Mouse (Mus musculus) liver, embryonic 12.5 days (tissue): ENCODE results near the gene 4933427D14Rik. TPM values are rescaled to one million over a fixed set of nuclear protein-coding genes. Genes with fewer than 3 reads are reported as not detected.

Experiments
- ATAC-seq: fragments of 200-750 bp; cut with Nextera tagmentation; 2 replicates; pipeline ENCODE4 v1.8.0; 2017; ENCODE audit warnings: moderate number of reproducible peaks, mild to moderate bottlenecking, moderate library complexity
- H3K27ac ChIP-seq: fragments of 300-500 bp; sonication (generic); 2 replicates; pipeline ENCODE4 v1.5.1; 2016; ENCODE audit warnings: mild to moderate bottlenecking
- H3K27me3 ChIP-seq: fragments of 300-500 bp; sonication (generic); replicated peaks from 2 replicates; pipeline ENCODE4 v1.6.1; 2016; ENCODE audit warnings: mild to moderate bottlenecking, moderate library complexity
- H3K36me3 ChIP-seq: fragments of 300-500 bp; sonication (generic); 2 replicates; pipeline ENCODE4 v1.6.1; 2016; ENCODE audit warnings: mild to moderate bottlenecking, moderate library complexity
- H3K4me1 ChIP-seq: fragments of 300-500 bp; sonication (generic); 2 replicates; pipeline ENCODE4 v1.6.1; 2016
- H3K4me2 ChIP-seq: fragments of 300-500 bp; sonication (generic); 2 replicates; pipeline ENCODE4 v1.6.1; 2016; ENCODE audit warnings: mild to moderate bottlenecking, moderate library complexity
- H3K4me3 ChIP-seq: fragments of 300-500 bp; sonication (generic); 2 replicates; pipeline ENCODE4 v1.5.1; 2016; ENCODE audit warnings: mild to moderate bottlenecking, moderate library complexity
- H3K9ac ChIP-seq: fragments of 300-500 bp; sonication (generic); 2 replicates; pipeline ENCODE4 v1.6.1; 2016; ENCODE audit warnings: mild to moderate bottlenecking, moderate library complexity
- H3K9me3 ChIP-seq: fragments of 300-500 bp; sonication (generic); replicated peaks from 2 replicates; pipeline ENCODE4 v1.6.1; 2016; ENCODE audit warnings: mild to moderate bottlenecking, moderate library complexity
- WGBS: fragments of 180-500 bp; shearing (Covaris S2); methylation state at CpG from one replicate; pipeline ENCODE4 v1.1.7; 2016; ENCODE audit not compliant: insufficient replicate concordance; 5-methylcytosine and 5-hydroxymethylcytosine counted together
- polyA plus RNA-seq: library from polyadenylated mRNA; unstranded; fragments of >200 nt; fragmentation: Nextera tagmentation; extraction: Ambion mirVana; gene quantifications from 2 replicates; pipeline ENCODE4 v1.2.1, GENCODE M21; 2016

4933427D14Rik gene
- polyA plus RNA-seq, 1 experiment from 2014 or later, result 5.3 TPM

- Histone ChIP-seq H3K4me2 (no peak overlapping the region), H3K9me3 (no peaks in the 10 kb centered on the region), H3K27ac (no peak overlapping the region), H3K36me3 (no peaks in the 10 kb centered on the region), H3K4me1 (no peaks in the 10 kb centered on the region), H3K9ac (no peak overlapping the region), H3K27me3 (peaks cover 11% of the 10 kb centered on the region; the same call in 1 of the 2 replicates), H3K4me3 (no peak overlapping the region)
- no peak for ATAC-seq
- 17% methylated on average over 5 of the region's 5 CpGs for WGBS
Observed at GRCm38 (mm10) chr11:72224865-72225264, 17.6 kb upstream of the 4933427D14Rik start.

GRCm38 (mm10) chr11:72223414-72223813 lies 16.2 kb upstream of the 4933427D14Rik start:
- Histone ChIP-seq H3K4me3 (no peak overlapping the region), H3K27me3 (peaks cover 7% of the 10 kb centered on the region; the same call in 1 of the 2 replicates), H3K27ac (no peak overlapping the region), H3K36me3 (no peaks in the 10 kb centered on the region), H3K9me3 (no peaks in the 10 kb centered on the region), H3K4me1 (no peaks in the 10 kb centered on the region), H3K4me2 (no peak overlapping the region), H3K9ac (no peak overlapping the region)
- 62% methylated on average over 4 of the region's 4 CpGs for WGBS
- ATAC-seq, result no peak

GRCm38 (mm10) chr11:72221278-72221677 lies 14.0 kb upstream of the 4933427D14Rik start:
- Histone ChIP-seq H3K4me2 (no peak overlapping the region), H3K27me3 (no peaks in the 10 kb centered on the region), H3K4me1 (0 out of 2 replicates have a peak, but pooled peaks cover under 1% of the 10 kb centered on the region), H3K36me3 (no peaks in the 10 kb centered on the region), H3K4me3 (no peak overlapping the region), H3K9me3 (no peaks in the 10 kb centered on the region), H3K9ac (no peak overlapping the region), H3K27ac (no peak overlapping the region)
- ATAC-seq, result peak; percentile 32; the same call in 1 of the 2 replicates
- WGBS, result 14% methylated on average over 6 of the region's 6 CpGs

- no peak overlapping the region for H3K27ac ChIP-seq
- H3K36me3 ChIP-seq, result peaks cover 6% of the 10 kb centered on the region
- H3K4me1 ChIP-seq, result peaks cover 15% of the 10 kb centered on the region
- H3K4me2 ChIP-seq, result no peak overlapping the region
- no peaks in the 10 kb centered on the region for H3K9me3 ChIP-seq
- WGBS, result 77% methylated on average over 5 of the region's 5 CpGs
- no peak for ATAC-seq
- H3K27me3 ChIP-seq, result no peaks in the 10 kb centered on the region
- H3K9ac ChIP-seq, result no peak overlapping the region
- no peak overlapping the region for H3K4me3 ChIP-seq
Observed at GRCm38 (mm10) chr11:72217116-72217515, 9.9 kb upstream of the 4933427D14Rik start.

DNA sequence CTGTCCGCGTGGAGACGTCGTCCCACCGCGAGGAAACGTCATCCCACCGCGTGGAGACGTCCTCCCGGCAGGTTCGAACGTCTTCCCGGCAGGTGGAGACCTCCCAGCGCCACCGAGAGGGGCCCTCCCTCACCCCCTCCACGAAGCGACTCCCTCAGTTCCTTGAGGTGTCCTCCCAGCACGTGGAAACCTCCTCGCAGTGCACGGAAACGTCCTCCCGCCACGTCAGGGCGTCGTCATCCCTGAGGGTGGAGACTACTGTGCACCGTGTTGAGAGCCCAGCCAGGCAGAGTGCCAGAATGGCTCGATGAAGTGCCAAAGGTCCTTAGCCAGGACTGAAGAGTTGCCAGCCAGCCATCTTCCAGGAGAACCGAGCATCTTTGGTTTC lies 8.1 kb upstream of the 4933427D14Rik start, which contains the start of gene Med31:
TSS of gene Med31 (minus strand) at position 183 of the 388 bp plus-strand sequence.
- Histone ChIP-seq H3K9ac (peak within 1 kb of the TSS; percentile 80), H3K36me3 (peaks cover 24% of the 10 kb centered on the region), H3K4me3 (peak within 1 kb of the TSS; percentile 91), H3K4me2 (peak within 1 kb of the TSS; percentile 98), H3K27ac (peak within 1 kb of the TSS; percentile 71), H3K4me1 (peaks cover 15% of the 10 kb centered on the region), H3K9me3 (no peaks in the 10 kb centered on the region), H3K27me3 (no peaks in the 10 kb centered on the region)
- peak; percentile 71 for ATAC-seq
- 4% methylated on average over 29 of the region's 29 CpGs for WGBS

DNA sequence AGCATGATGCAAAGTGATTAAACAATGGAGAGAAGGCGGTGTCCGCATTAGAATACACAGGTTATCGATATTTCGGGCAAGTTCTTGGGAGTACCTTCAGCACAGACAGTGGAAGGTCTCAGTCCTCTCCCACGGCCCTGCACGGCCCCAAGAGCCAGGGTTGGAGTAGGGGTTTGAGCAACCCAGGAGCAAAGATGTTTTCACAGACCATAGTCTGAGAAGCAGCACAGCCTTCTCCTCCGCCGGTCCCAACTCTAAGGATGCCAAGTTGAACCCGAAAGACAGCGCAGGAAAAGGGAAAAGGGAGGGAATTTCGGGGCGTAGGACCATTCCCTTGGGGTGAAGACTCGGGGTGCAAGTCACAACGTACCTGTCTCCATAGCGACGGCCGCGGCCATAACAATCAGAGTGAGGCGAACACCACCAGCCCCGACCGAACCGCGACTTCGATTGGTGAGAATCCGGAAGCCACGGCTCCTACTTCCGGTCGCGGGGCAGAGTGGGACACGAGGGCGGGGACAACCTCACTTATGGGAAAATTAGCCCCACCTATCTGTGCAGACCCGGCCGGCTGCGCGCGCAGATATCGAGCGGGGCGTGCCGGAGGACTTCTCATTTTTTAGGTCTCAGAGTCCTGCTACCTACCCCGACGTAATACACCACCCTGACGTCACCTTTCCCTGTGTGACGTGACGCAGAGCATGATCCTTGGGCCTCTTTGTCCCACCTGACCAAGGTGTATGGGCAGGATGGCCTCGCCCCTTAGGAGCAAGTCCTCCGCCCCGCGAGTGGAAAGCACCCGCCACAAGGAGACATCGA lies 7.5 kb upstream of the 4933427D14Rik start:
- Histone ChIP-seq H3K9ac (peak overlapping the region; percentile 80), H3K36me3 (peaks cover 30% of the 10 kb centered on the region), H3K4me1 (peaks cover 15% of the 10 kb centered on the region), H3K27ac (peak overlapping the region; percentile 71), H3K4me3 (peak overlapping the region; percentile 91), H3K9me3 (no peaks in the 10 kb centered on the region), H3K4me2 (peak overlapping the region; percentile 98), H3K27me3 (no peaks in the 10 kb centered on the region)
- under 1% methylated on average over 51 of the region's 51 CpGs for WGBS
- peak; percentile 97 for ATAC-seq

- no peak for ATAC-seq
- 11% methylated on average over 17 of the region's 17 CpGs for WGBS
Observed at GRCm38 (mm10) chr11:72207834-72208377, 647 bp upstream of the 4933427D14Rik start.

GRCm38 (mm10) chr11:72206341-72207203 lies 687 bp downstream of the 4933427D14Rik start, which contains the start of gene Gm43951:
TSS of gene Gm43951 (minus strand) at chr11:72206840.
- peak; percentile 44 for ATAC-seq
- H3K9ac ChIP-seq, result peak within 1 kb of the TSS; percentile 86
- H3K36me3 ChIP-seq, result peaks cover 34% of the 10 kb centered on the region
- no peaks in the 10 kb centered on the region for H3K27me3 ChIP-seq
- 3% methylated on average over 43 of the region's 43 CpGs for WGBS
- H3K27ac ChIP-seq, result peak within 1 kb of the TSS; percentile 59
- H3K9me3 ChIP-seq, result no peaks in the 10 kb centered on the region
- peak within 1 kb of the TSS; percentile 88 for H3K4me2 ChIP-seq
- H3K4me1 ChIP-seq, result peaks cover 34% of the 10 kb centered on the region
- peak within 1 kb of the TSS; percentile 94 for H3K4me3 ChIP-seq

More at GRCm38 (mm10) chr11:72207834-72208377, 647 bp upstream of the 4933427D14Rik start:
- H3K4me2 ChIP-seq, result peak overlapping the region; percentile 88
- H3K4me3 ChIP-seq, result peak overlapping the region; percentile 94
- peaks cover 38% of the 10 kb centered on the region for H3K36me3 ChIP-seq
- peaks cover 34% of the 10 kb centered on the region for H3K4me1 ChIP-seq
- H3K9me3 ChIP-seq, result no peaks in the 10 kb centered on the region
- no peaks in the 10 kb centered on the region for H3K27me3 ChIP-seq
- peak overlapping the region; percentile 86 for H3K9ac ChIP-seq
- H3K27ac ChIP-seq, result peak overlapping the region; percentile 59

DNA sequence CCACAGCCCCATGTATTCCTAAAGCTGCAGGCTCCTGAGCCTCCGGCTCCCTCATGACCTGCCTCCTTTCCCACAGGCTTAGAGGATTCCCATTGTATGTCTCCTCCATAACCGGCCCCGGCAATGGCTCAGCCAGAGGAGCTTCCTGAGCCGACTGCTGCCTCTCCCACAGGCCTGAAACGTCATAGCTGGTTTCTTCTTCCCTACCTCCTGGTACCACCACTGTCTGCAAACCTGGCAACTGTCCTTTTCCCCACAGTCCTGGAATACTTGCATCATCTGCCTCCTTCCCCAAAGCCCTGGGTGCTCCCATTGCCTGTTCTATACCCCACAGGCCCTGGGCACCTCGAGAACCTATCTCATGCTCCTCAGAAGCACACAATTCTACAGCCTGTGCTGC lies 2.0 kb downstream of the 4933427D14Rik start:
- no peak for ATAC-seq
- H3K9ac ChIP-seq, result no peak overlapping the region
- peaks cover 34% of the 10 kb centered on the region for H3K4me1 ChIP-seq
- H3K36me3 ChIP-seq, result peaks cover 28% of the 10 kb centered on the region
- H3K27me3 ChIP-seq, result no peaks in the 10 kb centered on the region
- peak overlapping the region; percentile 88; the same call in 1 of the 2 replicates for H3K4me2 ChIP-seq
- no peak overlapping the region for H3K4me3 ChIP-seq
- WGBS, result 82% methylated on average over 6 of the region's 6 CpGs
- H3K27ac ChIP-seq, result no peak overlapping the region
- no peaks in the 10 kb centered on the region for H3K9me3 ChIP-seq

DNA sequence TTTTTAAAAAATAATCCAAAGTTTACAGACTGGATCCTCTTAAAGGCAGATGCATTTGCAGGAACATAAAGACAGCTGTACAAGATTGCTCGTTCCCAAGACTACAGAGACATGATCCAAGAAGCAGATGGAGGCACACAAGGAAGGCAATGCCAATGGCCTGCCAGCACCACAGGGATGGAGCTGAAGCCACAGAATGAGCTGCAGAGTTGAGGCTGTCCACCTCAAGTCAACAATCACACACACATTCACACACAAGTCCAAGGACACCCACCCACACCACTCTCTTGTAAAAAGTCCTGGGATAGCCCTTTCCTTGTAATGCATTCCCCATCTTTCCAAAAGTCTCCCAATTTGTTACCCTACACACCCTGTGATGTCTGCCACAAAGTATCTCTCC lies 3.8 kb downstream of the 4933427D14Rik start:
- ATAC-seq, result no peak
- no peak overlapping the region for H3K4me3 ChIP-seq
- no peak overlapping the region for H3K27ac ChIP-seq
- H3K4me1 ChIP-seq, result peaks cover 30% of the 10 kb centered on the region
- H3K27me3 ChIP-seq, result no peaks in the 10 kb centered on the region
- H3K36me3 ChIP-seq, result peaks cover 24% of the 10 kb centered on the region
- no peak overlapping the region for H3K4me2 ChIP-seq
- no peaks in the 10 kb centered on the region for H3K9me3 ChIP-seq
- 76% methylated on average over 1 of the region's 1 CpGs for WGBS
- H3K9ac ChIP-seq, result no peak overlapping the region

- ATAC-seq, result no peak
- Histone ChIP-seq H3K4me1 (no peaks in the 10 kb centered on the region), H3K9ac (no peak overlapping the region), H3K36me3 (peaks cover 48% of the 10 kb centered on the region), H3K4me3 (no peak overlapping the region), H3K9me3 (no peaks in the 10 kb centered on the region), H3K27ac (no peak overlapping the region), H3K27me3 (no peaks in the 10 kb centered on the region), H3K4me2 (no peak overlapping the region)
- 81% methylated on average over 8 of the region's 8 CpGs for WGBS
Observed at GRCm38 (mm10) chr11:72196506-72196905, 10.8 kb downstream of the 4933427D14Rik start.
